Mouse (Mus musculus): ENCODE measurements around the gene Kctd17.

- TF ChIP-seq POLR2A (IDR thresholded peaks at IDR 0.05; ENCODE audit: insufficient read depth, low read length): no peak
- no peak for TF ChIP-seq CTCF (IDR thresholded peaks at IDR 0.05; ENCODE audit: low read depth, low read length)
Measured at GRCm38 (mm10) chr15:78473442-78473841, 45.1 kb downstream of the Kctd17 start.

Measured in ES-Bruce4 (cell line).